Mouse (Mus musculus) cerebellum, adult 2 months (tissue): Measurements from ENCODE around the gene Als2cr12.

Source experiments
- CTCF ChIP-seq: fragments of 200-500 bp; IDR thresholded peaks from 2 replicates; pipeline ENCODE4 v1.5.1; 2011; ENCODE audit warnings: low read depth, mild to moderate bottlenecking, control low read depth, low read length, moderate library complexity, borderline replicate concordance; ENCODE audit not compliant: insufficient read depth
- POLR2A ChIP-seq: fragments of 200-500 bp; IDR thresholded peaks from 2 replicates; pipeline ENCODE4 v1.6.1; 2011; ENCODE audit warnings: low read length, control low read depth, borderline replicate concordance; ENCODE audit not compliant: insufficient read depth

- TF ChIP-seq CTCF = no peak
- no peak for TF ChIP-seq POLR2A
Measured at GRCm38 (mm10) chr1:58693696-58694095, 2.1 kb downstream of the Als2cr12 start.
